Mouse (Mus musculus) hindbrain, postnatal 0 days (tissue): ENCODE measurements at regions not wholly inside any gene's neighbourhood (a gene's known extent, or its start where the extent isn't known, plus 50 kb on each side); places are given as distances from the start of the nearest gene placed in this dataset.

ENCODE experiments used
- ATAC-seq: fragments of 200-750 bp; cut with Nextera tagmentation; 2 replicates; pipeline ENCODE4 v1.8.0; 2017; ENCODE audit warnings: mild to moderate bottlenecking, moderate TSS enrichment, moderate library complexity
- DNase-seq: peaks from one replicate; pipeline ENCODE4 v3.0.0-alpha.2; 2015; ENCODE audit warnings: low spot score
- H3K27ac ChIP-seq: fragments of 300-500 bp; sonication (generic); 2 replicates; pipeline ENCODE4 v1.5.1; 2014; ENCODE audit warnings: mild to moderate bottlenecking
- H3K27me3 ChIP-seq: fragments of 300-500 bp; sonication (generic); 2 replicates; pipeline ENCODE4 v1.6.1; 2014; ENCODE audit warnings: low read length, mixed read lengths; ENCODE audit not compliant: insufficient read depth
- H3K36me3 ChIP-seq: fragments of 300-500 bp; sonication (generic); 2 replicates; pipeline ENCODE4 v1.6.1; 2014; ENCODE audit warnings: low read length, mixed read lengths; ENCODE audit not compliant: insufficient read depth
- H3K4me1 ChIP-seq: fragments of 300-500 bp; sonication (generic); 2 replicates; pipeline ENCODE4 v1.6.1; 2014; ENCODE audit warnings: antibody characterized with exemption, low read length, mixed read lengths; ENCODE audit not compliant: insufficient read depth
- H3K4me2 ChIP-seq: fragments of 300-500 bp; sonication (generic); 2 replicates; pipeline ENCODE4 v1.6.1; 2014; ENCODE audit warnings: low read depth, mild to moderate bottlenecking, low read length, moderate library complexity, mixed read lengths
- H3K4me3 ChIP-seq: fragments of 300-500 bp; sonication (generic); 2 replicates; pipeline ENCODE4 v1.5.1; 2014; ENCODE audit warnings: low read length
- H3K9ac ChIP-seq: fragments of 300-500 bp; sonication (generic); replicated peaks from 2 replicates; pipeline ENCODE4 v1.6.1; 2014; ENCODE audit warnings: mild to moderate bottlenecking, low read length, moderate library complexity, mixed read lengths
- H3K9me3 ChIP-seq: fragments of 300-500 bp; sonication (generic); 2 replicates; pipeline ENCODE4 v1.6.1; 2016; ENCODE audit warnings: low read length, mixed read lengths
- CTCF ChIP-seq: IDR thresholded peaks from 2 replicates; pipeline ENCODE4 v1.5.1; 2016; ENCODE audit warnings: antibody characterized with exemption, control low read depth, low read depth
- WGBS: fragments of 180-500 bp; shearing (Covaris S2); extraction: QIAGEN DNeasy Blood & Tissue Kit; methylation state at CpG from one replicate; pipeline ENCODE4 v1.1.7; 2014; 5-methylcytosine and 5-hydroxymethylcytosine counted together

DNA sequence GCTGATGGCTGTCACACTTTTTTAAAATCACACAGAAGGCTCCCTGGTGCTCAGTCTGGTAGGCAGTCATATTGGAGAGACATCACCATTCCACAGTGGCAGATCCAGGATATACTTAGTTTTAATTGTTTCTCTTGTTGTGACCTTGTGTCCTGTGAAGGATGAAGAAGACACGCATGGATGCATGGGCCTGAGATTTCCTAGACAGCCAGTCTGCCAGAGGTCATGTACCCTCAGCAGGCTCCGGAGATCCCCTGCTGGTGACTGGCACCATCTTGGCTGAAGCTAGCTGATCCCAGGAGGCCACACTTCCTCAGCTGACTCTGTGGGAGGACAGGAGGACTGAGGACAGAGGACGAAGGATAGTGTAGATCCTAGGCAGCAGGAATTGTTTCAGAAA is 506.7 kb upstream of the Sox11 start:
- H3K9ac ChIP-seq: no peak overlapping the region
- no peaks in the 10 kb centered on the region for H3K4me1 ChIP-seq
- H3K4me3 ChIP-seq: no peak overlapping the region
- no peak for TF ChIP-seq CTCF
- 69% methylated on average over 3 of the region's 3 CpGs for WGBS
- no peak for ATAC-seq
- DNase-seq: no peak
- H3K27me3 ChIP-seq: no peaks in the 10 kb centered on the region
- no peaks in the 10 kb centered on the region for H3K36me3 ChIP-seq
- H3K4me2 ChIP-seq: no peak overlapping the region
- no peaks in the 10 kb centered on the region for H3K9me3 ChIP-seq
- no peak overlapping the region for H3K27ac ChIP-seq

DNA sequence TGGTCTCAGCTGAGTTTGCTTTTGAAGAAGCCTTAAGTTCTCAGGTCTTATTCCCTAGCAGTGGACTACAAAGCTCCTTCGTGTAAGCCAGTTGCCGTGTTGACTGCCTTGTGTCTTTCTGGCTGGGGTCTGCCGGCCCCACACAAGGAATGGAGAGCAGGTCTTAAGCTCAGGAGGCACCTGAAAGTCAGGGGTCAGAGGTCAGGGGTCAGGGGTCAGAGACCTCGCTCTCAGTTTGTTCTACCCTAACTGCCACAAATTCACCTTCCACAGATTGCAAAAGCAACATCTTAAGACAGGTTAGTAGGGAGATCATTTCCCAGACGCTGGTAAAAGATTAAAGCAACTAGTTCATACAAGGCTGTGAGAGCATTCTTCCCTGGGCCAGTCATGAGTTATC is 505.8 kb upstream of the Sox11 start:
- no peak overlapping the region for H3K9ac ChIP-seq
- H3K9me3 ChIP-seq: no peaks in the 10 kb centered on the region
- 79% methylated on average over 5 of the region's 5 CpGs for WGBS
- H3K27me3 ChIP-seq: no peaks in the 10 kb centered on the region
- H3K4me2 ChIP-seq: no peak overlapping the region
- no peak overlapping the region for H3K4me3 ChIP-seq
- H3K27ac ChIP-seq: no peak overlapping the region
- TF ChIP-seq CTCF: no peak
- H3K36me3 ChIP-seq: no peaks in the 10 kb centered on the region
- DNase-seq (no peak), ATAC-seq (no peak)
- no peaks in the 10 kb centered on the region for H3K4me1 ChIP-seq

DNA sequence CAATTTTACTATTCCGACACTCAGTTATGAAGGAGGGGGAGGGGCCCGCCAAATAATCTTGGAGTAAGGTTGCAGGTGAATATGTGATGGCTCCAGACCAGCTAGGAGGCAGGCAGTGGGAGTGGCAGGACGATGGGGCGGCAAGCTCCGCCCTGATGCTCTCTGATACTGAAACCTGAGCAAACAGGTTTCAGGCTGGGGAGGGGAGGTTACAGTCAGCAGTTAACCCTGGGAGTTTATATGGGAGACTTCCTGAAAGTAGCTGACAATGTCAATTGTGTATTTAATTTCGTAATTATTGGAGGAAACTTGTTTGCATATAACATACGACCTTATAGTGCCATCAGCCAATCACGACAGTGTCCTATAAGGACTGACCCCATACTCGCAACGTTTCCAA is 505.0 kb upstream of the Sox11 start:
- ATAC-seq: no peak
- Histone ChIP-seq H3K9me3 (no peaks in the 10 kb centered on the region), H3K9ac (no peak overlapping the region), H3K27me3 (no peaks in the 10 kb centered on the region), H3K4me2 (no peak overlapping the region), H3K4me1 (no peaks in the 10 kb centered on the region), H3K27ac (no peak overlapping the region), H3K4me3 (no peak overlapping the region), H3K36me3 (no peaks in the 10 kb centered on the region)
- no peak for DNase-seq
- TF ChIP-seq CTCF: no peak
- 72% methylated on average over 10 of the region's 10 CpGs for WGBS

DNA sequence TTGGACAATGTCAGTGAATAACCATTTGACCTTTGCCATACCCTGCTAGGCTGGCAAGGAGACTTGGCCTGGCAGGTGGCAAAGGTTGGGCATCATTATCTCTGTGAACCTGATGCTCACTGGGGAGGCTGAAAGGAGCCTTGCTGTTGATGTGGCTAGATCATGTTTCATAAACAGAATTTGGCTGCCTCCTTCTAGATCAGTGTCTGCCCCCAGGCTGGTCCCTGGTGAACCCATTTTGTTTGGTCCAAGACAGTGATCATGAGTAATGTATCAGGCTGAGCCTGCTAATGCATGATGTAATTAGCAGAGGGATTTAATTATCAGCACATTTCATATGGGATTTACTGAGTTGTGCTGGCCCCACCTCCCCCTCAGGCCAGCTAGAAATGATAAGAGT is 502.6 kb upstream of the Sox11 start:
- Histone ChIP-seq H3K27ac (no peak overlapping the region), H3K9ac (no peak overlapping the region), H3K4me1 (no peaks in the 10 kb centered on the region), H3K4me2 (no peak overlapping the region), H3K36me3 (no peaks in the 10 kb centered on the region), H3K27me3 (no peaks in the 10 kb centered on the region), H3K4me3 (no peak overlapping the region), H3K9me3 (no peaks in the 10 kb centered on the region)
- no peak for TF ChIP-seq CTCF
- ATAC-seq (no peak), DNase-seq (no peak)

DNA sequence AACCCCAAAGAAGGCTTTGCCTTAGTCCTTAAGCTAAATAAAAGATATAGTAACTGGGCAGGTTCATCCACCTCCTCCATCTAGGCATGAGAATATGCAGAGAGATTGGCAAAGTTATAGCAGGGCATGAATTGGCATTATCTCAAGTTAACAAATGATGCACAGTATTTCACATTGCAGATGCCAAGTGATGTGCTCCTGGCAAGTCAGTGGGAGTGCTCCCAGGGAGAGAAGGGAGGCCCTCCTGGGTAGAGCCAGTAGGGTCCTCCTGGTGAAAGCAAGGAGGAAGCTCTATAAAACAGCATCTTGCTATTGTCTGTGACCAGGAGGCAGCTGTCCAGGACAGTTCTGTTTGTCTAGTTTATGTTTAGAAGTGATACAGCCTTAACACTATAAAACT is 496.6 kb upstream of the Sox11 start:
- TF ChIP-seq CTCF: no peak
- Histone ChIP-seq H3K9ac (no peak overlapping the region), H3K27ac (no peak overlapping the region), H3K27me3 (no peaks in the 10 kb centered on the region), H3K4me1 (no peaks in the 10 kb centered on the region), H3K9me3 (no peaks in the 10 kb centered on the region), H3K4me3 (no peak overlapping the region), H3K4me2 (no peak overlapping the region), H3K36me3 (no peaks in the 10 kb centered on the region)
- ATAC-seq: no peak
- DNase-seq: no peak

DNA sequence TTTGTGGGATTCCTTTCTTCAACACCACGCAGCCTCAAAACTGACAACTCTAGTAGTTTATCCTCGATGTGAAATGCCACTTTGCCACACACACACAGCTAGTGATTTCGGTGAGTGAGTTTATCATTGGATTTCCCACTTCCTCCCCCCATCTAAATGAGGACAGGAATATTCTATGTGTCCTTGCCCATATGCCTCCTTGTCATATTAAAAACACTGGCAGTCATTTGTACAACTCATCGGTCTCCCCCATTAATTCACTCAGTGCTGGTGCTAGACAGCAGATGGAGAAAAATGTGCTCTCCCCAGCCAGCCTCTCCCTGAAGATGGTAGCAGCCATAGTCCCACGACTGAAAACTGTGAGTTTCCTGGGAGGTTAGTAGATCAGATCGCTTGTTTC is 496.0 kb upstream of the Sox11 start:
- Histone ChIP-seq H3K27me3 (no peaks in the 10 kb centered on the region), H3K4me1 (no peaks in the 10 kb centered on the region), H3K27ac (no peak overlapping the region), H3K9me3 (no peaks in the 10 kb centered on the region), H3K9ac (no peak overlapping the region), H3K36me3 (no peaks in the 10 kb centered on the region), H3K4me2 (no peak overlapping the region), H3K4me3 (no peak overlapping the region)
- DNase-seq: no peak
- no peak for TF ChIP-seq CTCF
- ATAC-seq: no peak
- WGBS: 75% methylated on average over 6 of the region's 6 CpGs

DNA sequence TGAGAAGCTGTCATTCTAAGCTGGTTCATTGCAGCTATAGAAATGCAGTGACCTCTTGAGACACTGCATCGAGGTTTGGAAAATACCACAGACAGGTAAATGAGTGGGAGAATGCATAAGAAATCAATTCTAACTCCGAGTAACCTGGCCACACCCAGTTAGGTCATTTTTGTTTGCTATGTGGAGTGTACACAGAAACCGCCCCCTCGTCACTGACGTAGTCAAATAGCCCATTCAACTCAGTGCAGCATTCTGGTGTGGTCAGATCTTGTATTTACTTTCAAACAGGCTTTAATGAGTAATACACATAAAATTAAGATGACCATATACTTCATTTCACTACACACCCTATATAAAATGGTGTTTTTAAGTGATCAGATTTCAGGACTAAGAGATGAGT is 483.8 kb upstream of the Sox11 start:
- Histone ChIP-seq H3K4me2 (no peak overlapping the region), H3K9ac (no peak overlapping the region), H3K9me3 (no peaks in the 10 kb centered on the region), H3K27ac (no peak overlapping the region), H3K27me3 (no peaks in the 10 kb centered on the region), H3K4me1 (no peaks in the 10 kb centered on the region), H3K36me3 (no peaks in the 10 kb centered on the region), H3K4me3 (no peak overlapping the region)
- no peak for DNase-seq
- no peak for ATAC-seq
- no peak for TF ChIP-seq CTCF
- 84% methylated on average over 5 of the region's 5 CpGs for WGBS

DNA sequence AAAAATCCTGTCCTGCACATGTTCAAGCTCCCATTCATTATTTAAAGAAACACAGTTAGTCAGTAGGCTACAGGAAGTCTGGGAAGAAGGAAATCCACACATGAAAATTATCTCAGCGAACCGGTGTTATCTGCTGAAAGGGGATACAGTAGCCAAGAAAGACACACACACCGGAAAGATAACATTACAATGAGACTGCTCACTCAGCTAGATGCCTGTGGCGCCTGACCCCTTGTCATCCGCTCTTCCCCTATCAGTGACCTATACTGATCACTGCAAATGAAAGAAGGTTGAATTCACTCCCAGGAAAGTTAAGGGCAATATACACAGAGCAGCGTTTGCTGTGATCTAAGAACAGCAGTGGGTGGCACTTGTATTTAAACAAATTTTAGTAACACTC is 481.0 kb upstream of the Sox11 start:
- Histone ChIP-seq H3K4me2 (no peak overlapping the region), H3K4me1 (no peaks in the 10 kb centered on the region), H3K4me3 (no peak overlapping the region), H3K27me3 (no peaks in the 10 kb centered on the region), H3K27ac (no peak overlapping the region), H3K9me3 (no peaks in the 10 kb centered on the region), H3K9ac (no peak overlapping the region), H3K36me3 (no peaks in the 10 kb centered on the region)
- TF ChIP-seq CTCF: no peak
- no peak for ATAC-seq
- DNase-seq: no peak
- WGBS: 81% methylated on average over 6 of the region's 6 CpGs
